Comparison of ENCODE assay signal across 8 mouse cellular contexts in the genomic region with DNA sequence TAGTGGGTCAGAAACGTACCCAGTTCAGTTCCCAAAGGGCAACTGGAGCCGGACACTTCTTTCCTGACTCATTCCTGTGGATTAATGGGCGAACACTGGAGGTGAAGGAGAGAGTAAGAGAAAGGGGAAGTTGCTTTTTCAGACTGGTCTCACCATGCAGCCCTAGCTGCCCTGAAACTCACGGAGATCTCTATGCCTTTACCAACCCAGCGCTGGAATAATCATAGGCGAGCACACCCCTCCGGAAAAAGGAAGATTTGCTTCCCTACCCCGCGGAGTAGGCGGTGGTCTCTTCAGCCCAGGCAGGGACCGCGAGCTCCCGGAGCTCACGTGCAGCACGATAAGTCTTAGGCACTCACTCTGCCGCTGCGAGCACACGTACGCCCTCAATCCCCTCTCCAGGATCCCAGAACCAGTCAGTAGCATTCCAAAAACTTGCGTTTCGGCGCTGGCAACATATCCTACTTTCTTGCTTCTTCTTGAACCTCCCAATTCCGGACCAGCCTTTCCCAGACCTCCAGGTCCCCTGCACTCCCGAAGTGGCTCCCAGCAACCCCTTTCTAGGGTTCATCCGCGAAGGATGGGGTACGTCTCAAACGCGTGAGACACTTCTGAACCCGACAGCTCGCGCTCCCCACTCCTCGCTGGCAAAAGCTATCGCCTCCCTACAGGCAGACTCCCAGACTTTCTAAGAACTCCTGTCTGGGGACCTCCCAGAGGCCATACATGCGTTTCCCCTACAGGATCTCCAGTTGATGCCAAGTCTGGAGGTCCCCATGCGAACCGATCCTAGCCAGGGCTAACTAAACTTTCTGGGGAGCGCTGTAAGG. TPM values are rescaled to one million over a fixed set of nuclear protein-coding genes. Genes with fewer than 3 reads are reported as not detected.
A peak's percentile ranks its signal among the peaks of the same experiment; 100 is the strongest.
DNase-seq lines count a peak whose midpoint lies in the region; ATAC-seq lines count a peak whose summit lies in the region.

No protein-coding gene starts in this region.

- H3K9me3 ChIP-seq in kidney, embryonic 14.5 days (ENCODE audit: control insufficient read depth, low read length): no peaks in the 10 kb centered on the region
- no peaks in the 10 kb centered on the region for H3K9me3 ChIP-seq in limb, embryonic 11.5 days (ENCODE audit: control insufficient read depth, low read length)
- no peaks in the 10 kb centered on the region for H3K9me3 ChIP-seq in midbrain, embryonic 14.5 days (ENCODE audit: control insufficient read depth, low read length)

- 0 out of 2 replicates have a peak, but pooled peaks cover 7% of the 10 kb centered on the region for H3K4me1 ChIP-seq in kidney, embryonic 14.5 days (ENCODE audit: control insufficient read depth, insufficient read depth, low read length)
- H3K4me1 ChIP-seq in limb, embryonic 11.5 days (ENCODE audit: control insufficient read depth, insufficient read depth, low read length): no peaks in the 10 kb centered on the region
- peaks cover 17% of the 10 kb centered on the region; the same call in 1 of the 2 replicates for H3K4me1 ChIP-seq in midbrain, embryonic 14.5 days (ENCODE audit: control insufficient read depth, insufficient read depth, low read length)

- H3K36me3 ChIP-seq in kidney, embryonic 14.5 days (ENCODE audit: control insufficient read depth, insufficient read depth, low read length): no peaks in the 10 kb centered on the region
- no peaks in the 10 kb centered on the region for H3K36me3 ChIP-seq in limb, embryonic 11.5 days (ENCODE audit: control insufficient read depth, insufficient read depth, low read length)
- H3K36me3 ChIP-seq in midbrain, embryonic 14.5 days (ENCODE audit: control insufficient read depth, insufficient read depth, low read length): no peaks in the 10 kb centered on the region

- H3K27ac ChIP-seq in kidney, embryonic 14.5 days (ENCODE audit: low read depth, low read length): no peak overlapping the region
- H3K27ac ChIP-seq in limb, embryonic 11.5 days (replicated peaks; ENCODE audit: low read depth, low read length): no peak overlapping the region
- no peak overlapping the region for H3K27ac ChIP-seq in midbrain, embryonic 14.5 days (replicated peaks; ENCODE audit: low read depth, low read length)

- peak overlapping the region; percentile 96 for H3K4me2 ChIP-seq in kidney, embryonic 14.5 days (replicated peaks; ENCODE audit: low read depth, low read length)
- H3K4me2 ChIP-seq in limb, embryonic 11.5 days (ENCODE audit: low read depth, severe bottlenecking): peak overlapping the region; percentile 95
- H3K4me2 ChIP-seq in midbrain, embryonic 14.5 days (ENCODE audit: low read length): peak overlapping the region; percentile 96

- DNase-seq in kidney, adult 18-20 months: no peak
- DNase-seq in adrenal gland, postnatal 36 days: peak; percentile 8 to 22
- DNase-seq in limb, embryonic 11.5 days (ENCODE audit: low spot score): peak; percentile 69
- DNase-seq in midbrain, embryonic 14.5 days: peak; percentile 66
- no peak for DNase-seq in frontal cortex, postnatal 14 days (ENCODE audit: low spot score in 2 of 2)
- no peak for DNase-seq in right cerebral cortex, postnatal 36 days (ENCODE audit: low spot score in 2 of 2)

- H3K27me3 ChIP-seq in kidney, embryonic 14.5 days (ENCODE audit: control insufficient read depth, insufficient read depth, low read length): no peaks in the 10 kb centered on the region
- no peaks in the 10 kb centered on the region for H3K27me3 ChIP-seq in limb, embryonic 11.5 days (ENCODE audit: control insufficient read depth, insufficient read depth, low read length)
- peaks cover 7% of the 10 kb centered on the region; the same call in 1 of the 2 replicates for H3K27me3 ChIP-seq in midbrain, embryonic 14.5 days (ENCODE audit: control insufficient read depth, insufficient read depth, low read length)

- H3K4me3 ChIP-seq in kidney, embryonic 14.5 days (ENCODE audit: low read length): peak overlapping the region; percentile 77
- H3K4me3 ChIP-seq in limb, embryonic 11.5 days (ENCODE audit: low read depth, low read length): peak overlapping the region; percentile 65
- H3K4me3 ChIP-seq in midbrain, embryonic 14.5 days (replicated peaks; ENCODE audit: low read depth, low read length): peak overlapping the region; percentile 50

- peak overlapping the region; percentile 66 for H3K9ac ChIP-seq in kidney, embryonic 14.5 days (ENCODE audit: low read depth, low read length)
- peak overlapping the region; percentile 76 for H3K9ac ChIP-seq in limb, embryonic 11.5 days (ENCODE audit: low read length)
- peak overlapping the region; percentile 54 for H3K9ac ChIP-seq in midbrain, embryonic 14.5 days (replicated peaks; ENCODE audit: low read length)

- under 1% methylated on average over 38 of the region's 38 CpGs for WGBS in kidney, embryonic 14.5 days
- WGBS in limb, embryonic 11.5 days: under 1% methylated on average over 38 of the region's 38 CpGs
- WGBS in midbrain, embryonic 14.5 days: under 1% methylated on average over 38 of the region's 38 CpGs

- peak; percentile 54 for ATAC-seq in kidney, embryonic 14.5 days (ENCODE audit: low FRiP score, low TSS enrichment)
- peak; percentile 70 for ATAC-seq in granulocyte monocyte progenitor cell, adult 5-6 weeks (replicated peaks; ENCODE audit: poor library complexity, severe bottlenecking)
- peak; percentile 23; the same call in 1 of the 2 replicates for ATAC-seq in limb, embryonic 11.5 days (ENCODE audit: insufficient number of reproducible peaks, low FRiP score, low TSS enrichment, low read depth)
- ATAC-seq in midbrain, embryonic 14.5 days (ENCODE audit: low FRiP score, low TSS enrichment): 0 out of 2 replicates have a peak, but pooled peaks have one; percentile 4

RNA-seq across cellular contexts. Expression of a gene that starts 22.6 kb away (rescaled TPM):
- 34.1 and 35.3 TPM in 2 replicates for polyA plus RNA-seq in kidney, embryonic 14.5 days (2014; fragmentation: Nextera tagmentation; extraction: Ambion mirVana)
- 1 to 10 TPM; 2.1 to 4.7 TPM for total RNA-seq in adrenal gland, postnatal 36 days (2021)
- total RNA-seq in granulocyte monocyte progenitor cell, adult 5-6 weeks (2014; fragmentation: Nextera tagmentation): 12.8 and 21.1 TPM in 2 replicates
- 7.5 and 8.6 TPM in 2 replicates for total RNA-seq in granulocyte monocyte progenitor cell, adult 5-6 weeks (2017)
- polyA plus RNA-seq in limb, embryonic 11.5 days (2014; fragmentation: Nextera tagmentation; extraction: Ambion mirVana): 34.0 and 41.1 TPM in 2 replicates
- polyA plus RNA-seq in midbrain, embryonic 14.5 days (2014; fragmentation: Nextera tagmentation; extraction: Ambion mirVana): 35.9 and 44.3 TPM in 2 replicates

RNA-seq across cellular contexts. Expression of a gene that starts 34.2 kb away (rescaled TPM):
- 10.0 and 16.0 TPM in 2 replicates for polyA plus RNA-seq in kidney, embryonic 14.5 days (2014; fragmentation: Nextera tagmentation; extraction: Ambion mirVana)
- 10 to 100 TPM; 33.5 to 49.0 TPM for total RNA-seq in adrenal gland, postnatal 36 days (2021)
- 15.7 and 24.2 TPM in 2 replicates for total RNA-seq in granulocyte monocyte progenitor cell, adult 5-6 weeks (2014; fragmentation: Nextera tagmentation)
- total RNA-seq in granulocyte monocyte progenitor cell, adult 5-6 weeks (2017): 17.6 and 19.0 TPM in 2 replicates
- polyA plus RNA-seq in limb, embryonic 11.5 days (2014; fragmentation: Nextera tagmentation; extraction: Ambion mirVana): 10.7 and 12.2 TPM in 2 replicates
- 15.3 and 17.9 TPM in 2 replicates for polyA plus RNA-seq in midbrain, embryonic 14.5 days (2014; fragmentation: Nextera tagmentation; extraction: Ambion mirVana)

Comparison
In these comparisons a context has a peak if more than half of its experiments do, and no peak if none do; other contexts are left out.
1. ATAC-seq: peak in every context shown above with its lines; median percentile 70 in granulocyte monocyte progenitor cell, adult 5-6 weeks; 54 in kidney, embryonic 14.5 days; 23 in limb, embryonic 11.5 days; 4 in midbrain, embryonic 14.5 days.
2. DNase-seq: peak in adrenal gland, postnatal 36 days (2 of 2), limb, embryonic 11.5 days (single experiment) and midbrain, embryonic 14.5 days (single experiment); none in kidney, adult 18-20 months (single experiment), frontal cortex, postnatal 14 days (0 of 2) and right cerebral cortex, postnatal 36 days (0 of 2).
3. Peak in every context shown above with its lines, with median percentiles within 50 percentile points of each other: H3K4me2 ChIP-seq, H3K4me3 ChIP-seq and H3K9ac ChIP-seq.